Mouse (Mus musculus) Patski (cell line): ENCODE results near the gene Nphs1. TPM values are rescaled to one million over a fixed set of nuclear protein-coding genes. Genes with fewer than 3 reads are reported as not detected.
A peak's percentile ranks its signal among the peaks of the same experiment; 100 is the strongest.
"Not testable (repeated sequence)": the region's sequence is repeated elsewhere in the genome, so short reads cannot be mapped to it uniquely, and the experiment has no call there.

Source experiments
- ATAC-seq: fragments of 100-300 bp; one replicate; pipeline ENCODE4 v1.8.0; 2021
- CTCF ChIA-PET: fragments of 350-600 bp; sonication (Branson Sonifier 250); formaldehyde crosslinking; loops from one replicate; lab custom pipeline; 2022; ENCODE audit warnings: inconsistent platforms; lab: Charles Lee
- POLR2A ChIA-PET: fragments of 350-600 bp; sonication (Branson Sonifier 250); formaldehyde crosslinking; loops from one replicate; lab custom pipeline; 2022; ENCODE audit warnings: antibody characterized with exemption, inconsistent platforms; lab: Charles Lee
- DNase-seq: peaks from one replicate; pipeline ENCODE4 v3.0.0-alpha.2; 2011; ENCODE audit warnings: low read depth, low spot score
- H3K27me3 ChIP-seq: fragments of 371-371 bp; one replicate; pipeline ENCODE4 v1.5.1; 2021
- CTCF ChIP-seq: fragments of 100-300 bp; IDR thresholded peaks from one replicate; pipeline ENCODE4 v1.5.1; 2021
- in situ Hi-C: fragments of 300-500 bp; cut with MboI; formaldehyde crosslinking; loops from 3 replicates; pipeline ENCODE4 v1.11.1; 2018; ENCODE audit warnings: low pct_unique_long_range_greater_than_20kb, mixed read lengths
- polyA plus RNA-seq: library from polyadenylated mRNA; unstranded; gene quantifications from one replicate; pipeline ENCODE4 v1.2.3, GENCODE M21; 2021

Gene Nphs1
- polyA plus RNA-seq, 1 experiment from 2014 or later: not detected

- peak; percentile 26 for ATAC-seq
- H3K27me3 ChIP-seq: peaks cover 4% of the 10 kb centered on the region
- TF ChIP-seq CTCF: peak; percentile 35
- ChIA-PET CTCF (interaction anchor here (0.9 to 3.2 kb wide), 5 partner anchors 41 to 157 kb away, joined by 3 to 13 read pairs (median 5); partner anchors contain the start of gene Proser3), POLR2A (interaction anchor here (0.5 kb wide), 1 partner anchor 60 kb away, joined by 3 read pairs; no protein-coding TSS in a partner anchor)
- DNase-seq: peak; percentile 35
- in situ Hi-C loops: loop anchor here (5.0 kb wide), 1 partner anchor 56 kb away; no protein-coding TSS in a partner anchor
These were observed 32.8 kb downstream of the Nphs1 start for GRCm38 (mm10) chr7:30490957-30491307.

- ATAC-seq: no peak
- ChIA-PET POLR2A (interaction anchor here (0.8 kb wide), 1 partner anchor 26 kb away, joined by 5 read pairs; no protein-coding TSS in a partner anchor), CTCF (interaction anchor here (0.6 to 3.2 kb wide), 11 partner anchors 10 to 190 kb away, joined by 3 to 13 read pairs (median 3); no protein-coding TSS in a partner anchor)
- no peak for DNase-seq
- in situ Hi-C loops: loop anchor here (5.0 kb wide), 1 partner anchor 55 kb away; no protein-coding TSS in a partner anchor
- peaks cover 4% of the 10 kb centered on the region for H3K27me3 ChIP-seq
- peak; percentile 91 for TF ChIP-seq CTCF
These were observed 34.6 kb downstream of the Nphs1 start for GRCm38 (mm10) chr7:30492765-30493164.

- no peak for DNase-seq
- TF ChIP-seq CTCF: no peak
- in situ Hi-C loops: loop anchor here (5.0 kb wide), 1 partner anchor 54 kb away; no protein-coding TSS in a partner anchor
- no peak for ATAC-seq
- ChIA-PET POLR2A (interaction anchor here (0.8 kb wide), 1 partner anchor 25 kb away, joined by 5 read pairs; no protein-coding TSS in a partner anchor), CTCF (interaction anchor here (0.9 to 3.2 kb wide), 9 partner anchors 9 to 166 kb away, joined by 3 to 13 read pairs (median 3); no protein-coding TSS in a partner anchor)
- peaks cover 4% of the 10 kb centered on the region for H3K27me3 ChIP-seq
These were observed 35.4 kb downstream of the Nphs1 start, which contains the start of gene Prodh2 for GRCm38 (mm10) chr7:30493401-30493931. TSS of gene Prodh2 (plus strand) at chr7:30493622.

GRCm38 (mm10) chr7:30495506-30496042, 37.5 kb downstream of the Nphs1 start:
- POLR2A ChIA-PET, DNase-seq, H3K27me3 ChIP-seq, CTCF ChIA-PET, ATAC-seq, in situ Hi-C loops: not testable (repeated sequence)

- H3K27me3 ChIP-seq, in situ Hi-C loops, ATAC-seq, DNase-seq, POLR2A ChIA-PET: not testable (repeated sequence)
- CTCF ChIA-PET: interaction anchor here (0.7 kb wide), 1 partner anchor 8 kb away, joined by 3 read pairs; no protein-coding TSS in a partner anchor
These were observed 43.0 kb downstream of the Nphs1 start for GRCm38 (mm10) chr7:30501159-30501558.

- ATAC-seq (no peak), DNase-seq (no peak)
- CTCF ChIA-PET: no interaction called here
- TF ChIP-seq CTCF: no peak
- in situ Hi-C loops: no loop called here
- H3K27me3 ChIP-seq: peaks cover 13% of the 10 kb centered on the region
- POLR2A ChIA-PET: no interaction called here
These were observed 49.9 kb downstream of the Nphs1 start for GRCm38 (mm10) chr7:30508061-30508460.

GRCm38 (mm10) chr7:30515003-30515760, 57.1 kb downstream of the Nphs1 start:
- ChIA-PET POLR2A (no interaction called here), CTCF (no interaction called here)
- ATAC-seq (no peak), DNase-seq (no peak)
- TF ChIP-seq CTCF: no peak
- in situ Hi-C loops: no loop called here
- H3K27me3 ChIP-seq: no peaks in the 10 kb centered on the region

- CTCF ChIA-PET: no interaction called here
- DNase-seq (no peak), ATAC-seq (no peak)
- POLR2A ChIA-PET: interaction anchor here (0.5 kb wide), 1 partner anchor 25 kb away, joined by 5 read pairs; no protein-coding TSS in a partner anchor
- no peaks in the 10 kb centered on the region for H3K27me3 ChIP-seq
- TF ChIP-seq CTCF: no peak
- in situ Hi-C loops: no loop called here
These were observed 60.2 kb downstream of the Nphs1 start for GRCm38 (mm10) chr7:30518325-30518724.

GRCm38 (mm10) chr7:30520396-30520795, 62.3 kb downstream of the Nphs1 start:
- H3K27me3 ChIP-seq: no peaks in the 10 kb centered on the region
- no peak for TF ChIP-seq CTCF
- ATAC-seq (no peak), DNase-seq (no peak)
- in situ Hi-C loops: no loop called here
- ChIA-PET CTCF (interaction anchor here (0.8 kb wide), 1 partner anchor 11 kb away, joined by 3 read pairs; no protein-coding TSS in a partner anchor), POLR2A (no interaction called here)

GRCm38 (mm10) chr7:30520856-30521255, 62.7 kb downstream of the Nphs1 start:
- ChIA-PET CTCF (interaction anchor here (0.8 kb wide), 1 partner anchor 11 kb away, joined by 3 read pairs; no protein-coding TSS in a partner anchor), POLR2A (no interaction called here)
- TF ChIP-seq CTCF: no peak
- no peaks in the 10 kb centered on the region for H3K27me3 ChIP-seq
- in situ Hi-C loops: no loop called here
- ATAC-seq: no peak
- no peak for DNase-seq
